Mouse (Mus musculus): ENCODE measurements around the gene Ccnl2. TPM values are rescaled to one million over a fixed set of nuclear protein-coding genes. Genes with fewer than 3 reads are reported as not detected.

The Ccnl2 gene
- polyA plus RNA-seq, 1 experiment from 2014 or later, result 130 TPM

DNA sequence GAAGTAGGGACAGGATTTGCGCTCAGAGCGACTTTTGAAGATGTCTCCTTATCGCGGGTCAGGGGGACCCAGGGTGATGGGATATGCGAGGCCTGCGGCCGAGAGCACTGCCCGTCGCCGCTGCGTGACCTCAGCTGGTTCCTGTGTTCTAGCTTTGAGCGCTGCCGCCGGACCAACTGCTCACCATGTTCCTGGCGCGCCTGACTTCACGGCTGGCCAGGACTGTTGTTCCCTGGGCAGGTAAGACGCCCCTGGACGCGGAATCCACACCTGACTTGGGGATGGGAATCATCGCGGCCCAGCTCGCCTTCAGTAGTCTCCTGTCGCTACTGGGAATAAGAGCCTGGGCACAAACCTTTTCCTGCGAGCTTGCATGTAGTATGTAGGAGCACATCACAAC, 19.5 kb downstream of the Ccnl2 start:
- peak overlapping the region; percentile 95 for H3K27ac ChIP-seq (ENCODE audit: low read length)
- no peaks in the 10 kb centered on the region for H3K9me3 ChIP-seq (ENCODE audit: control insufficient read depth, low read length)
- no peak; the same call in 1 of the 2 replicates for ATAC-seq
- under 1% methylated on average over 25 of the region's 25 CpGs for WGBS
- H3K4me3 ChIP-seq (ENCODE audit: low read length), result peak overlapping the region; percentile 87
- H3K4me2 ChIP-seq (ENCODE audit: low read depth, low read length), result peak overlapping the region; percentile 91
- H3K36me3 ChIP-seq (ENCODE audit: control insufficient read depth, insufficient read depth, low read length), result 0 out of 2 replicates have a peak, but pooled peaks cover 7% of the 10 kb centered on the region
- no peaks in the 10 kb centered on the region for H3K27me3 ChIP-seq (replicated peaks; ENCODE audit: control insufficient read depth, insufficient read depth, low read length)
- peaks cover 15% of the 10 kb centered on the region for H3K4me1 ChIP-seq (ENCODE audit: control insufficient read depth, insufficient read depth, low read length)
- peak overlapping the region; percentile 95 for H3K9ac ChIP-seq (ENCODE audit: low read depth, low read length)

DNA sequence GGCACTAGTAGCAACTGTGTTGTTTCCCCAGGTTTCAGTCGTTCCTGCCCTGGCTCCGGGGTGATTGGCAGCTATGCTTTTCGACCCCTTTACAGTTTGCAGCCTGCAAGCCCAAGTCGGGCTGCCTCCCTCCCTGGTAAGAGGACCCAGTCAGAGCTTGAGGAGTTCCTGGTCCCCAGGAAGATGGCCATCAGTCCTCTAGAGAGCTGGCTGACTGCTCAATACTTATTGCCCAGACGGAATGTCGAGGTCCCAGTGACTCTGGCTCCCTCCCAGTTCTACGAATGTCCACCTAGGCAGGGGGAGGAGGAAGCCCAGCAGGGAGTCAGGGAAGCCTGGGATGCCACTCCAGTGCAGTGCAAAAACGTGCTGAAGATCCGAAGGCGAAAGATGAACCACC, 20.0 kb downstream of the Ccnl2 start:
- Histone ChIP-seq H3K27ac (ENCODE audit: low read length) (peak overlapping the region; percentile 95), H3K4me2 (ENCODE audit: low read depth, low read length) (peak overlapping the region; percentile 91), H3K9ac (ENCODE audit: low read depth, low read length) (peak overlapping the region; percentile 95), H3K36me3 (ENCODE audit: control insufficient read depth, insufficient read depth, low read length) (0 out of 2 replicates have a peak, but pooled peaks cover 7% of the 10 kb centered on the region), H3K4me3 (ENCODE audit: low read length) (peak overlapping the region; percentile 87), H3K9me3 (ENCODE audit: control insufficient read depth, low read length) (no peaks in the 10 kb centered on the region), H3K4me1 (ENCODE audit: control insufficient read depth, insufficient read depth, low read length) (peaks cover 15% of the 10 kb centered on the region), H3K27me3 (replicated peaks; ENCODE audit: control insufficient read depth, insufficient read depth, low read length) (no peaks in the 10 kb centered on the region)
- WGBS, result 46% methylated on average over 10 of the region's 10 CpGs
- ATAC-seq, result no peak

DNA sequence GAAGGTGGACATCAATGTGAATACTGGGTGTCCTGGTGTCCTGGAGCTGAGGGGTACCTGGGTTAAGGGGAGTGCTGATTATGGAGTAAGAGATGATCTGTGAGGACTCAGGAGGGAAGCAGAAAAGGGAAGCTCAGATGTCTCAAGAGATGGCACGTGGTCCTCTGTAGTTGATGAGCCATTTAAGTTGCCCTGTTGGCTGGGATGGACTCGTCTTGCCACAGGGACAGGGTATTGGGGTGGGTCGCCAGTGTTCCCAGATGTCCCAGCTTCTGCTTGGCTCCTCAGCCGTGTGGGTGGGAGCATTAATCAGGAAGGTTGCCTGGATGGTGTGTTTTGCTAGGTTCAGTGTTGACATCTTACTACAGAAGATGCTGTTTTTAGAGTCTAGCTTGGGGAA, 20.9 kb downstream of the Ccnl2 start:
- no peak overlapping the region for H3K27ac ChIP-seq (ENCODE audit: low read length)
- no peaks in the 10 kb centered on the region for H3K27me3 ChIP-seq (replicated peaks; ENCODE audit: control insufficient read depth, insufficient read depth, low read length)
- no peak overlapping the region for H3K4me2 ChIP-seq (ENCODE audit: low read depth, low read length)
- ATAC-seq, result no peak
- no peak overlapping the region for H3K9ac ChIP-seq (ENCODE audit: low read depth, low read length)
- no peak overlapping the region for H3K4me3 ChIP-seq (ENCODE audit: low read length)
- peaks cover 25% of the 10 kb centered on the region for H3K4me1 ChIP-seq (ENCODE audit: control insufficient read depth, insufficient read depth, low read length)
- WGBS, result 86% methylated on average over 4 of the region's 4 CpGs
- 0 out of 2 replicates have a peak, but pooled peaks cover 4% of the 10 kb centered on the region for H3K36me3 ChIP-seq (ENCODE audit: control insufficient read depth, insufficient read depth, low read length)
- no peaks in the 10 kb centered on the region for H3K9me3 ChIP-seq (ENCODE audit: control insufficient read depth, low read length)

DNA sequence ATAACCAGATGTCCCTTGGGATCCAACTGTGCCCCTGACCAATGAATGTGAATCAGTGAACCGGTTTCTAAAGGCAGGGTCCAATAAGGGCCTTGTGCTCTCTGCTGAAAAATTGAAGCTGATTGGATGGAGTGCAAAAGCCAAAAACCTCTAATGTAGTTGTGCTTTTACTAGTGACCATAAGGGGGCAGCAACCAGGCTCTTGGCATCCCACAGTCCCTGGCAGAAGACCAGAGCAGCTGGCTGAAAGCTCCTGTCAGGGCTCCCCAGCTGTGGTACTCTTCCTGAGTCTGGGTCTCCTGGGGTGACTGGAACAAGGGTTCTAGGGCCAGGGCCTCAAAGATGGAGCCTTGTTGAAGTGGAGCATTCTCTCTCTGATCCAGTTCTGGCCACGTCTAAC, 21.5 kb downstream of the Ccnl2 start:
- Histone ChIP-seq H3K4me2 (ENCODE audit: low read depth, low read length) (no peak overlapping the region), H3K4me3 (ENCODE audit: low read length) (no peak overlapping the region), H3K4me1 (ENCODE audit: control insufficient read depth, insufficient read depth, low read length) (peaks cover 27% of the 10 kb centered on the region), H3K27ac (ENCODE audit: low read length) (peak overlapping the region; percentile 29), H3K9ac (ENCODE audit: low read depth, low read length) (0 out of 2 replicates have a peak overlapping the region, but pooled peaks have one; percentile 1), H3K36me3 (ENCODE audit: control insufficient read depth, insufficient read depth, low read length) (0 out of 2 replicates have a peak, but pooled peaks cover 4% of the 10 kb centered on the region), H3K9me3 (ENCODE audit: control insufficient read depth, low read length) (no peaks in the 10 kb centered on the region), H3K27me3 (replicated peaks; ENCODE audit: control insufficient read depth, insufficient read depth, low read length) (no peaks in the 10 kb centered on the region)
- 25% methylated on average over 2 of the region's 2 CpGs for whole genome bisulfite sequencing
- no peak for ATAC-seq

- H3K4me3 ChIP-seq (ENCODE audit: low read length), result no peak overlapping the region
- peak overlapping the region; percentile 2; the same call in 1 of the 2 replicates for H3K9ac ChIP-seq (ENCODE audit: low read depth, low read length)
- H3K4me2 ChIP-seq (ENCODE audit: low read depth, low read length), result no peak overlapping the region
- H3K36me3 ChIP-seq (ENCODE audit: control insufficient read depth, insufficient read depth, low read length), result 0 out of 2 replicates have a peak, but pooled peaks cover 4% of the 10 kb centered on the region
- H3K27me3 ChIP-seq (replicated peaks; ENCODE audit: control insufficient read depth, insufficient read depth, low read length), result no peaks in the 10 kb centered on the region
- ATAC-seq, result no peak
- peak overlapping the region; percentile 93 for H3K27ac ChIP-seq (ENCODE audit: low read length)
- WGBS, result 65% methylated on average over 11 of the region's 11 CpGs
- H3K4me1 ChIP-seq (ENCODE audit: control insufficient read depth, insufficient read depth, low read length), result peaks cover 41% of the 10 kb centered on the region
- H3K9me3 ChIP-seq (ENCODE audit: control insufficient read depth, low read length), result no peaks in the 10 kb centered on the region
These were observed 25.2 kb downstream of the Ccnl2 start for GRCm38 (mm10) chr4:155837404-155838010.

- peak overlapping the region; percentile 93 for H3K27ac ChIP-seq (ENCODE audit: low read length)
- peak overlapping the region; percentile 97 for H3K4me2 ChIP-seq (ENCODE audit: low read depth, low read length)
- H3K4me3 ChIP-seq (ENCODE audit: low read length), result peak overlapping the region; percentile 2; the same call in 1 of the 2 replicates
- no peak for ATAC-seq
- WGBS, result 45% methylated on average over 8 of the region's 8 CpGs
- no peaks in the 10 kb centered on the region for H3K36me3 ChIP-seq (ENCODE audit: control insufficient read depth, insufficient read depth, low read length)
- H3K27me3 ChIP-seq (replicated peaks; ENCODE audit: control insufficient read depth, insufficient read depth, low read length), result no peaks in the 10 kb centered on the region
- H3K9me3 ChIP-seq (ENCODE audit: control insufficient read depth, low read length), result no peaks in the 10 kb centered on the region
- H3K9ac ChIP-seq (ENCODE audit: low read depth, low read length), result peak overlapping the region; percentile 30; the same call in 1 of the 2 replicates
- H3K4me1 ChIP-seq (ENCODE audit: control insufficient read depth, insufficient read depth, low read length), result peaks cover 37% of the 10 kb centered on the region
These were observed 26.2 kb downstream of the Ccnl2 start for GRCm38 (mm10) chr4:155838187-155839153.

GRCm38 (mm10) chr4:155839483-155839910, 27.2 kb downstream of the Ccnl2 start, which contains the start of gene Mxra8:
Mxra8 (plus strand) TSS chr4:155839680.
- peak; percentile 81 for ATAC-seq
- H3K4me2 ChIP-seq (ENCODE audit: low read depth, low read length), result peak within 1 kb of the TSS; percentile 97
- peak within 1 kb of the TSS; percentile 75 for H3K9ac ChIP-seq (ENCODE audit: low read depth, low read length)
- peaks cover 30% of the 10 kb centered on the region for H3K4me1 ChIP-seq (ENCODE audit: control insufficient read depth, insufficient read depth, low read length)
- H3K27ac ChIP-seq (ENCODE audit: low read length), result peak within 1 kb of the TSS; percentile 93
- H3K27me3 ChIP-seq (replicated peaks; ENCODE audit: control insufficient read depth, insufficient read depth, low read length), result no peaks in the 10 kb centered on the region
- 7% methylated on average over 16 of the region's 16 CpGs for WGBS
- H3K4me3 ChIP-seq (ENCODE audit: low read length), result peak within 1 kb of the TSS; percentile 60
- no peaks in the 10 kb centered on the region for H3K36me3 ChIP-seq (ENCODE audit: control insufficient read depth, insufficient read depth, low read length)
- no peaks in the 10 kb centered on the region for H3K9me3 ChIP-seq (ENCODE audit: control insufficient read depth, low read length)

- H3K4me3 ChIP-seq (ENCODE audit: low read length), result peak overlapping the region; percentile 60
- H3K9ac ChIP-seq (ENCODE audit: low read depth, low read length), result peak overlapping the region; percentile 75
- ATAC-seq, result no peak; the same call in 1 of the 2 replicates
- whole genome bisulfite sequencing, result 12% methylated on average over 8 of the region's 8 CpGs
- H3K4me2 ChIP-seq (ENCODE audit: low read depth, low read length), result peak overlapping the region; percentile 97
- H3K27me3 ChIP-seq (replicated peaks; ENCODE audit: control insufficient read depth, insufficient read depth, low read length), result no peaks in the 10 kb centered on the region
- H3K27ac ChIP-seq (ENCODE audit: low read length), result peak overlapping the region; percentile 93
- no peaks in the 10 kb centered on the region for H3K9me3 ChIP-seq (ENCODE audit: control insufficient read depth, low read length)
- H3K36me3 ChIP-seq (ENCODE audit: control insufficient read depth, insufficient read depth, low read length), result no peaks in the 10 kb centered on the region
- peaks cover 30% of the 10 kb centered on the region for H3K4me1 ChIP-seq (ENCODE audit: control insufficient read depth, insufficient read depth, low read length)
These were observed 28.1 kb downstream of the Ccnl2 start for GRCm38 (mm10) chr4:155840076-155841002.

All from intestine, embryonic 16.5 days (tissue).